Mouse (Mus musculus): ENCODE results near the gene Yeats2.

GRCm38 (mm10) chr16:20160130-20160529 is 19.3 kb downstream of the Yeats2 start:
- TF ChIP-seq CTCF (IDR thresholded peaks at IDR 0.05) = peak; percentile 54
- TF ChIP-seq POLR2A (IDR thresholded peaks at IDR 0.05; ENCODE audit: insufficient read depth, low read depth, low read length) = no peak
- TF ChIP-seq EP300 (IDR thresholded peaks at IDR 0.05; ENCODE audit: insufficient read depth, low read depth, low read length) = no peak

Data from heart, adult 2 months (tissue).